Mouse (Mus musculus) CD4-positive, CD25-positive, alpha-beta regulatory T cell, adult 4 months (primary cell): Measurements from ENCODE around the gene Vamp8. TPM values are rescaled to one million over a fixed set of nuclear protein-coding genes. Genes with fewer than 3 reads are reported as not detected.
A peak's percentile ranks its signal among the peaks of the same experiment; 100 is the strongest.

Experiments used
- ATAC-seq: one replicate; pipeline ENCODE4 v1.8.0; 2017
- polyA plus RNA-seq, 2 experiments: library from polyadenylated mRNA; unstranded; fragments of 100-300 nt; shearing (Covaris generic); gene quantifications; one replicate each; pipeline ENCODE4 v1.2.1; 2017

Gene Vamp8
- polyA plus RNA-seq, 2 experiments from 2014 or later: 326 to 346 TPM

DNA sequence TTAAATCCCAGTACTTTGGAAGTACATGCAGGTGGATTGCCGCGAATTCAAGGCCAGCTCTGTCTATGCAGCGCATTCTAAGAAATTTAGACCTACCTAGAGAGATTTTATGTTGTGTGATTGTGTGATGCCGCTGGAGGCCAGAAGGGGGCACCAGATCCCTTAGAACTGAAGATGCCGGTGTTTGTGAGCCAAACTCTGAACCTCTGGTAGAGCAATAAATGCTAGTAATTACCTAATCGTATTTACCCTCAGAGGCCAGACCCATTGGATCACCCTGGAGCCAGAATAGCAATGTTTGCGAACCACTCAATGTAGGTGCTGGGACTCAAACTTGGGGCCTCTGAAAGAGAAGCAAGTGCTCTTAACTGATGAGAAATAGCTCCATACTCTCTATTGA is 11.4 kb upstream of the Vamp8 start:
- peak; percentile 95 for ATAC-seq

DNA sequence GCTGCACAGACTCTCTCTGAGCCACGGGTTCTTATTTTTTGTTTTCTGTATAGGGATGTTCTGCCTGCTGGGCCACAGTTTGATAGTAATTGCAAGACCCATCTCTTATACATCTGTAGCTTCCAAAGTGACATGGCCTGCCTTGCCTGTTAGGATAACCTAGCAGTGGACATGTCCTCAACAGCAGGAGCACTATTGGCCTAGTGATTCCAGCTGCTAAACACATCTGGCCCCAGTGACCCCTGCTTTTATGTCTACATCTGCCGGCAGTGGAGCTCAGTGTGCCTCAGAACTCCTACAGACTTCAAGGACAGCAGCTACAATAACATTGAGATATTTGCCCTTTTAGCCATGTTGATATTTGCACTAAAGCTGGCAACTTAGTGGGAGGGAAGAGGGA is 9.5 kb upstream of the Vamp8 start:
- no peak for ATAC-seq

DNA sequence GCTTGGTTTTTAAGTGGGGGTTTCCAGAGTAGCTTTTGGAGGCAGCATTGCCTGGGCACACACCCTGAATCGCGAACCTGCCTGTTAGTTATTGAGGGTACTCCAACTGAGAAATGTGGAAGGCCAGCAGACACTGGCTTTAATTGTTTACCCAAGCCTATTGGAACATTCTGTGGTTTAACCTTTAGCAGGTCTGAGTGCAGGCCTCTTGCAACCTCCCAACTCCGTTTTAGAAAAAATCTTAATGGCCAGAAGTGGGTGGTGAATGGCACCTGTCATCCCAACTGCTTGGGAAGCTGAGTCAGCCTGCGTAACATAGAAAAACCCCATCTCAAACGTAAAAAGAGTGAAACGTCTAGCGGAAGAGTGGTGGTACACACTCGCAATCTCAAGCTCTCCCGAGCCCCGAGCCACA is 6.3 kb upstream of the Vamp8 start:
- ATAC-seq: no peak

DNA sequence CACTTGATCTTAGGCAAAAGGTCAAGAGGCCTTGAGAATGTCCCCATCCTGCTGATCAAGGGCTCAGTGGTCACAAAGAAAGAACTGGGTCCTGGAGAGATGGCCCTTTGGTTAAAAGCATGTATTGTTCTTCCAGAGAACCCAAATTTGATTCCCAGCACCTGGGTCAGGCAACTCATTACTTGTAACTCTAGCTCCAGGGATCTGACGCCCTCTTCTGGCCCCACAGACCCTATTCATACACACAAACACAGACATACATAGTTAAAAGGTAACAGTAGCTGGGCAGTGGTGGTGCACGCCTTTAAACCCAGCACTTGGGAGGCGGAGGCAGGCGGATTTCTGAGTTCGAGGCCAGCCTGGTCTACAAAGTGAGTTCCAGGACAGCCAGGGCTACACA is 1.8 kb upstream of the Vamp8 start:
- no peak for ATAC-seq

DNA sequence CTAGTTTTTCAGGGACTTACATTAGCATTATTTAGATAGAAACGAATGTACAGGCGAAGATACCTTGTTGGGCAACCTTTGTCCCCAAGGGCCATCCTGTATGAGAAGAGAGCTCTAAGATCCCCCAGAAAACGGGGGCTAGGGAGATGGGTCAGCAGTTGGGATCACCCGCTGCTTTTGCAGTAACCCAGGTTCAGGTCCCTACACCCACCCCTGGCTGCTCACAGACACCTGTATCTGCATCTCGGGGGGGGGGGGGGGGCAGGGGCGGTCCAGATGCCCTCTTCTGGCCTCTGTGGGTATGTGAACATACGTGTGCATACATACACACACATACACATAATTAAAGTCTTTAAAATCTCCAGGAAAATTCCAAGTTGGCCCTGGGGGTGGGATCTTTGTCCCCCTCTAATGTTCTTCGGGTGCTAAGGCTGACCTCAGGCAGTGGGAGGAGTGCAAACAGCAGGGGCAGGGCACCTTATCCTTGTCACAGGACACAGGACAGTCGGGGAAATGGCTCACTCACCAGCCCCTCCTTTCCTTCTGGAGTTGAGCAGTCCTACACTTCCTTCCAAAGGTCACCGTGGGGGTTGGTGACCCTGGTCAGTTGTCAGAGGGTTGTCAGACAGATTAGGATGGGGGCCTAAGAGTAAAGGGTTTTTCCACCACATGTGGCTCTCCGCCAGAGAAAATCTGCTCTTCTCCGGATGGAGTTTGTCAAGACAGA is 455 bp upstream of the Vamp8 start:
- ATAC-seq: peak; percentile 40

DNA sequence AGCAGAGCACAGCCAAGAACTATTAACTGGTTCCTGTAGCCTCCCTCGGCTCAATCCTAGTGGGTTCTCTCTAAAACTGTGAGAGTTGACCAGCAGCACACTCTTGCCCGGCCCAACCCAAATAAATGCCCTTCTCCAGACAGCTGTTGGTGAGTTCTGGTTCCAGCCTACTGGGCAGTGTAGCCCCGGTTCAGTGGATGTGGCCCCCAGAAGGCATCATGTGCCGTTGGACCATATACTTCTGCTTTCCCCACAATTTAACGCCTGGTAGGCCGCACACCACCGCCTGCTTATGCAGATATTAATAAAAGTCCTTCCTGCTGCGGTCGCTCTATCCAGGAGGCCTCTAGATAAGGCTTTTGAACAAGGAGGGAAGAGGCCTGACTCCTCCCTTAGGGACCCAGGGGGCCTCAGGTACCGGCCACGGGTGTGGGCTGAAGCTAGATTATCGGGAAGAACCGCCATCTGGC is 997 bp downstream of the Vamp8 start:
- ATAC-seq: peak; percentile 24

DNA sequence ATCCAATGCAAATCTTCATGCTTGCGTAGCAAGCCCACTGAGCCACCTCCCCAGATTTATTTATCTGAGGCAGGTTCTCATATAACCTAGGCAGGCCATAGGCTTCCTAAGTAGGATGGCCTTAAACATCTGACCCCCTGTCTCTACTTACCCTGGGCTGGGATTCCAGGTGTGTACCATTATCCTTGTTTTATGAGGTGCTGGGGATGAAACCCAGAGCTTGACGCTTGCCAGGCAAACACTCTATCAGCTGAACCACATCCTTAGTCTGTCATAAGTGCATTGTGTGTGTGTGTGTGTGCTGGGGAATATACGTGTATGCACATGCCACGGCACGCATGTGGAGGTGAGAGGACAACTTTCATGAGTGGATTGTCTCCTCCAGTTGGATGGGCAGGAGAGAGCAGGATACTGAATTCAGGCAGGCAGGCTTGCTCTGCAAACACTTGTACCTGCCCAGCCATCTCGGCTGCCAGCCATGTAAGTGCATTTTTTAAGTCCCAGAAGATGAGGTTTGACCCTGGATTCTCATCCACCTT is 1.6 kb downstream of the Vamp8 start:
- no peak for ATAC-seq

DNA sequence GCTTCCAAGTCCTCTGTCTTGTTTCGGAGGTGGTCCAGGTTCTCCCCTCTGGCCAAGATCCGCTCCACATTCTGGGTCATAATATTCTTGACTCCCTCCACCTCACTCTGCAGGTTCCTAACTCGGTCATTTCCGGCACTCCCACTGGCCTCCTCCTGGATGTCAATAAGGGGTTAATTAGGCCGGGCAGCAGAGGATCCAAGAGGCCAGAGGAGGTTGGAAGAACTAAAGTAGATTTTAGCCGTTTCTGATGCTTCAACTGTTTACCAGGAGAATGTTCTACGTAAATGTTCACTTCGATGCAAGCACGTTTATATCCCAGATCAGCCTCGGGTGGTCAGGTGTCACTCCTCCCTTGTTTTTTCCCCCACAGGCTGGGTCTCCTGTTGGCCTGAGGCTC is 2.2 kb downstream of the Vamp8 start:
- ATAC-seq: no peak

DNA sequence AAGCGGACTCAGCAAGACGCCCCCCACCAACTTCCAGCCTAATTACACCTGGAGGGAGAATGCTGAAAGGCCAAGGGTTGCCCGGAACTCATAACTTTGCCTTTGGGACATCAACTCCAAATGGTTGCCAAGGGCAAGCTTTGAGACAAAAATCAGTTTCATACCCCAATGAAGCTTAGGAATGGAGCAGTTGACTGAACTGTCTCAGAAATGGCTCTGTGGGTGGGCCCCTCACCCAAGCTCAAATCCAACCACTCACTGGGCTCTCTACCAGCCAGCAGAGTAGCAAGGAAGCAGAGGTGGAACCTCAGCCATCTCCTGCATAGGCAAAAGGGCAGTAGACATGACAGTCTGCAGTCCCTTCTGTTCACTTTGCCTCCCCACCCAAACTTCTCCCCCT is 2.7 kb downstream of the Vamp8 start:
- no peak for ATAC-seq

DNA sequence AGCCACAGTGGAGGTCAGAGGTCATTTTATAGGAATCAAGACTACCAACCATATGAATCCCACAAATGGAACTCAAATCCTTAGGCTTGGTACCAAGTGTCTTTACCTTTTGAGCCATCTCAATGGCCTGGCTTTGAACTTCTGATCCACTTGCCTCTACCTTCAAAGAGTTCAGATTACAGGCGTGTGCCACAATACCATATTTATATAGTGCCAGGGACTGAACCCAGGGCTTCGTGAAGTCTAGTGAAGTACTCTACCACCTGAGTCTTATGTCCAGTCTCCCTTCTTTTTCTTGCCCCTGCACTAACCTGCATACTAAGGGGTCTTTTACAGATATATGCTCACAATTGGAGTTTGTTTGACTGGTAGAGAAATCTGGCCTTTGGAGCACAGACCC is 3.9 kb downstream of the Vamp8 start:
- no peak for ATAC-seq

DNA sequence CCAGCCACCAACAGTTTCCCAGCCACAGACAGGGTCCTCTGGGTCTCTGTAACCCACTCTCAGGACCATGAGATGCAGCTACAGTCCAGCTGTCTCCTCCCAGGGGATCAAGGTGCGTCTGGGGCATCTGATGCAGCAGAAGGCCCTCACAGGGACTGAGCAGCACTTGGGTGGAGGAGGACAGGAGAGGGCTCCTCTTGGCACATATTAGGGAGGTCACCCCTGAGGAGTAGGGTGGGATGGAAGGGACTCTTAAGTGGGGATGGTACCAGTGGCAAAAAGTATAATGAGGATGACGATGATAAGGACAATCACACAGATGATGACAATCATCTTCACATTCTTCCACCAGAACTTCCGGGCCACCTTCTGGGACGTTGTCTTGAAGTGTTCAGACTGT is 5.2 kb downstream of the Vamp8 start:
- ATAC-seq: no peak

DNA sequence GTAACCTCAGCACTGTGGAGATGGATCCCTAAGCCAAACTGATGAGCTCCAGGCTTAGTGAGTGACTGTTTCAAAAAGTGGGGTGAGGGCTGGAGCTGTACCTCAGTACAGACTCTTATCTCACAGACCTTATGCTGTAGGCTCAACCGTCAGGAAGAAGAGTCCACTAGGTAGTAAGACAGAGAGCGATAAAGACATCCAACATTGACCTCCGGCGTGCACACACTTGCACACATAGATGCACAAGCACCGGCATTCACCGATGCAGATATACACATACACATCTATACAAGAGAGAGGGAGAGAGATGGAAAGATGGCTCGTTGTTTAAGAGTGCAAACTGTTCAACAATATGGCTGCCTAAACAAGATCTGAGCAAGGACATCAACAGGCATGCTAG is 6.6 kb downstream of the Vamp8 start:
- ATAC-seq: no peak

DNA sequence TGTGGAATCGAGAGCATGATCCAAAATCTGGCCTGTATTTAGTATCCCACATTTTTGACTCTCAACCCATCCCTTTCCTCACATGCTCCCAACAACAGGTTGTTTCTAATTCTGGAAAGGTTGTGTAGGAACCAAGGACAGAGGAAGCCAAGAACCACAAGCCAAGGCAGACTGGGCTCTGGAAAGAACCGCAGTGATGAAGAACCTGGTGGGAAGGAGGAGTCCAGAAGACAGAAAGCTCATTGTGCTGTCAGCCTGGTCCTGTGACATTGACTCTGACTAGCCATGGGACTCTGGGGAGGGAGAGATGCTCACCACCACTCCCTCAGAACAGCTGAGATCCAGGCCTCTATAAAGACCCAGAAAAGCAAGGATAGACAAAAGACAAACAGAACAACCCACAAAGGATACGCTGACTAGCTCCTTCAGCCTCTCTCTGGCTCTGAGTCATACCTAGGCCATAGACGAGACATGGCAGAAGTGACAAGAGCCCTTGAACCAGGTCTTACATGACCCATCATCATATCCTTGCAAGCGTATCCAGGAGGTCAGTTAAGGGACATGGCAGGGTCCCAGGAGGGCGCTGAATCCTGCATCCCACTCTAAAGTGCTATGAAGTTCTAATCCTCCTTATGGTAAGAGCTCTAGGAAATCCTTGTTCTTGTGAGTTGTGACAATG is 7.2 kb downstream of the Vamp8 start:
- no peak for ATAC-seq

DNA sequence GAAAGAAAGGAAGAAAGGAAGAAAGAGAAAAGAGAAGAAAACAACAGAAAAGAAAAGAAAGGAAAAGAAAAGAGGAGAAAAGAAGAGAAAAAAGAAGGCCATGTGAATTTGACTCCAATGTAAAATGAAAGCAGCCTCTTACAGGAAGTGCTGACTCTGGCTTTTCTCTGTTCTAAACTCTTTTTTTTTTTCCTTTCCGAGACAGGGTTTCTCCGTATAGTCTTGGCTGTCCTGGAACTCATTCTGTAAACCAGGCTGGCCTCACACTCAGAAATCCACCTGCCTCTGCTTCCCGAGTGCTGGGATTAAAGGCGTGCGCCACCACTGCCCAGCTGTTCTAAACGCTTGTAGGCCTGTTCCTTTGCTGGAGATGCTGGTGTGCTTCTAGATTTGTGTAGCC is 8.0 kb downstream of the Vamp8 start:
- ATAC-seq: peak; percentile 40

DNA sequence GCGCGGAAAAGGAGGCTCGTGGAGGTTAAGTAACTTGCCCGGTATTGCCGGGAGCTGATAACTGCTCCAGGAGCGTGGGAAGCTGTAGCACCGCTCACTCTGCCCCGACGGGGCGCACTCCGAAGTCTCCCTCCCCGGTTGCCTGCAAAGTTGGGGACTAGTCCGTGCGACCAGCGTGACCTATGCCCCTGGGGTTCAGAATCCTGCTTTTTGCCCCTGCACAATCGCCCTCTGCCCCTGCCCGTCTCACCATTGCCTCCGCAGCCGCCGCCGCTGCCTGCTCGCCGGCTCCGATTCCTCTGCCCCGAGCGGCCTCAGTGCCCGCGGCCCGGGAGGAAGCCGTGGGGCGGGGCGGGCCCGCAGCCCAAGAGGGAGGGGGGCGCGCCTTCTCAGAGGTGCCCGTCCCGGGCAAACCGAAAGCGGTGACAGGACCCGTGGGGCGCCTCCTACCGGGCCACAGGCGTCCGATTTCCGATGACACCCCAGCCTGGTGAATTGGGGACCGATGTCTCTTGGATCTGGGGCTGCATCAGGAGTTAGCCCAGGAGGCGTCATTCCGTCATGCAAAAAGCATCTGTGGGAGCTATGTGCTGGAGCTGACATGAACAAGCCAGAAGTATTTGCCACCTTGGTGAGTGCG is 10.3 kb downstream of the Vamp8 start, which contains the start of gene Vamp5:
TSS of gene Vamp5 (minus strand) at position 338 of the 640 bp plus-strand sequence.
- peak; percentile 89 for ATAC-seq

DNA sequence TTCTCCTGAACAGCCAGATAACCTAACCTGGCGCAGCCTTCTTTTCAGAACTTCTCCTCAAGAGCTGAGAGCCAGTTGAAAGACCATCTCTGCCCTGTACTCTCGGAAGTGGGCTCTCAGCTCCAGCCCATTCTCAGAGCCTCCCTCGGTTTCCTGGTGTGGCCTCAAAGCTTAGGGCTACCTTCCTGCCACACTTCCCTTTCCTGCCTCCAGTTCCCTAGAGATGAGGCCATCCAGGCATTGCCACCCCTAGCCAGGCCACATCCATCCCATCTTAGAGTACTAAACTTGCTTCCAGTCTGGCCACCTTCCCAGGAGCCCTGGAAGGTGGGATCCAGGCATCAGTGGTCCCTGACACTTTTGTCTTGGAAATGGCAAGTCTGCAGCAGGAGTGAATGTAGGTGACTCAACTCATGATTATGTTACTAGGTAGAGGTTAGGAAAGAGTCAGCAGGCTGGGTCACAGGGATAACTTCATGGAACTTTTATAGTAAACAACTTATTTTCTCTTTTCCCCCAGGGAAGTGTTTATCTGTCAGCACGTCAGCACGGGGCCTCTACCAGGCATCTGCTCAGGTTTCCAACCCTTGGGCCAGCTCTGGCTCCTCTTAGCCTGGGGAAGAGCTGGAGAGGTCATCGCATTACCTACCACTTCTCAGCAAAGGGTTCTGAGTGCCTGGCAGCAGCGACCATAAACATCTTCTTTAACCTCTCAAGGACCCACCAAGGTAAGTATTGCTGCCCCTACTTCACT is 10.9 kb downstream of the Vamp8 start:
- ATAC-seq: no peak

DNA sequence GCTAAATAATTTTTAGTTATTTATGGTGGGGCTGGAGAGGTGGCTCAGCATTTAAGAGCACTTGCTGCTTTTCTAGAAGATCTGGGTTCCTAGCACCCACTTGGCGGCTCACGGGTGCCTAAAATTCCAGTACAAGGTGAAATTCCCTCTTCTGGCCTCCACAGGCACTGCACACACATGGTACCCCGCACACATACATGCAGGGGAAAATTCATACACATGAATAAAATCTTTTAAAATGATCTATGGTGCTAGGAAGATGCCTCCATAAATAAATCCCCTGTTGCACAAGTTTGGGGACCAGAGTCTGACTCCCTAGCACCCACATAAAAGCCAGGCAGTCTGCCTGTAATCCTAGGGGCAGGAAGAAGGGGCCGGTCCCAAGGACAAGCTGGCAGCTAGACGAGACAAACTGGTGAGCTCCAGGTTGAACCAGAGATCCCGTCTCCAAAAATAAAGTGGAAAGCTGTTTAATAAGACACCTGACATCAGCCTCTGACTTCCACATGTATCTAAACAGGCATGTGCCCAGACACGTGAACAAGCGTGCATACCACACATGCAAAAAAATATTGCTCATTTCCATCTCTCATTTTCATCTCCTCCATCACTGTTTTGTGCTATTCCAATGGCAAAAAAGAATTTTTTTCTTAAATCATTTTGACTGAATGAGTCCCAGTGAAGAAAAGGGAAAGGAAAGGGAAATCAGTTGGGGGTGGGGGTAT is 11.8 kb downstream of the Vamp8 start:
- ATAC-seq: no peak

DNA sequence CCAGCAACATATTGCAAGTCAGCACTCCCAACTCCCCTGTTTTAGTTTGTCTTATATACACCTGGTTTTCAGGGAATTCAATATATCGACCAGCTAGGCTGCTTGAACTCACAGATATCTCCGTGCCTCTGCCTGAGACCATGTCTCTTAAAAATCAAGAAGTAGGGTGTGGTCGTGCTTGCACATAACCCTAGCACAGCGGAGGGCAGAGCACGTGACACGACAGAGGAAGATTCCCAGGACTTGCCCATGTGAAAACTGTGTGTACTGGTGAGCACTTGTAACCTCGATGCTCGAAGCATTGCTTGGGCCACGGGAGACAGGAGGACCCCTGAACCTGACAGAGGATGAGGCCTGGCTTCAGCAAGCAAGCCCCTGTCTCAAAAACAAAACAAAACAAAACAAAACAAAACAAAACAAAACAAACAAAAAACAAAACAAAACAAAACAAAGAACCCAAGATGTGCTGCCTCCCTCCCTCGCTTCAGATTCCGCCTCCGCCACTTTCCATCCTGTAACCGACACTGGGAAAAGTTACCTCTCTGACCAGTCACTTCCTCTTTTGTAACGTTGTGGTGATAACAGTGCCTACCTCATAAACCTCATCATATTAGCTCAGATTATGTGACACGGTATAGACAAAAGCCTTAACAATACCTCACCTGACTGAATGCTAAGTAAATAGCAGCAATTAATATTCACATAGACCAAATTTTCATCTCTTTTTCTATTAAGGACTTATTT is 15.5 kb downstream of the Vamp8 start:
- ATAC-seq: peak; percentile 42

DNA sequence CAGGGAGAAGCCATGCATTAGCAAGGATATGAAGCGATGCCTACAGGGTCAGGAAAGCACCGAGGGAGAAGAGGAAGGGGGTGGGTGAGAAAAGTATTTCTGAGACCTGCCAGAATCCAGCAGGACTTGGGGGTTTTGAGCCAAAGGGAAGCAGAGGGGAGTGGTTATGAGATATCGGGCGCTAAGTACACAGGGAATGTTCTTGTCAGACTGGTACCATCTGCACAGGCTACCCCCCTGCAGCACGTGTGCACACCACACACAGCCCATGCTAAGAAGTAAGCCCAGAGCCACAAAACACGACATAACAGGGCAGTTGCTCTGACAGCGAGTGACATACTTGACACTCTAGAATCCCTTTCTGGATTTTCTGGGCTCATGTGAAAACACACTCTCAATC is 16.3 kb downstream of the Vamp8 start:
- no peak for ATAC-seq

DNA sequence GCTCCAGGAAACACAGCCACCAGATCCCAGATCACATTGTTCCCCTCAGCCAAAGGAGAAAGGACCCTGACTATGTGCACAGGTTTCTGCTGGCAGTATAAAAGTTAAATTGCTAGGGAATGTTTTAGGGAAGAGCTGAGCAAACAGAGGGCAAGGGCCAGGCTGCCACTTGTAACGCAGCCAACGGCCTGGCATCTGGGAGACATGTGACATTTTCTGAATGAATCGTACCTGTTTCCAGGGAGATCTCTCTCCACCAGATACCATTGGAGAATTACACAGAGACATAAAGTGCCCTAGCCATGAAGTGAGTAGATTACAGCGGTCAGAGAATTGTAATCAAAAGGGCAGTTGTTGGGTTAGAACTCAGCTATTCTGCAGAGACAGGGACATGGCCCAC is 17.3 kb downstream of the Vamp8 start:
- ATAC-seq: no peak

DNA sequence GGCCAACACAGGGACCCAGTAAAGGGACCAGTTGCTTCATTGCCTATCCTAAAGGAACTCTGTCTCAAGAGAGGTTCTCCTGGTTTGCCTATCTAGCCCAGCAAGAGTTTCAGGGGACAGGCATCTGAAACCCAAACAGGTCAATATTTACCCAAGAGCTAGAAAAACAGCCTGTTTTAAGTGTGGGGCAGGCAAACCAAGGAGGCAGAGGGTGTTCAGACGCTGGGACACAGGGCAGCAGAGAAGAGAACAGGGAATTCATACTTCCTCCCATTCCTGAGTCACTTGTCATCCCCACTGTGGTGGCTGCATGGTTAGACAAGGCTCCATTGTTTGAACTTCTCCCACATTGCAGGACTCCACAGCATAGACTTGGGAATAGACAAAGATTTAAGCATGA is 18.9 kb downstream of the Vamp8 start:
- ATAC-seq: no peak
